Mouse (Mus musculus): Measurements from ENCODE around the gene Man1a2. TPM values are rescaled to one million over a fixed set of nuclear protein-coding genes. Genes with fewer than 3 reads are reported as not detected.

Man1a2 gene
- 10 to 100 TPM; 70.8 to 75.2 TPM for total RNA-seq (2021)
- long read RNA-seq, experiment 1, full-length matches to known transcripts, result 9 of 15 reads
- long read RNA-seq, experiment 1, partial matches to known transcripts, result 2 of 15 reads
- long read RNA-seq, experiment 1, other reads (novel, unspliced or antisense), result 4 of 15 reads
- long read RNA-seq, experiment 2, full-length matches to known transcripts, result 15 of 23 reads
- long read RNA-seq, experiment 2, partial matches to known transcripts, result 2 of 23 reads
- long read RNA-seq, experiment 2, other reads (novel, unspliced or antisense), result 6 of 23 reads

DNA sequence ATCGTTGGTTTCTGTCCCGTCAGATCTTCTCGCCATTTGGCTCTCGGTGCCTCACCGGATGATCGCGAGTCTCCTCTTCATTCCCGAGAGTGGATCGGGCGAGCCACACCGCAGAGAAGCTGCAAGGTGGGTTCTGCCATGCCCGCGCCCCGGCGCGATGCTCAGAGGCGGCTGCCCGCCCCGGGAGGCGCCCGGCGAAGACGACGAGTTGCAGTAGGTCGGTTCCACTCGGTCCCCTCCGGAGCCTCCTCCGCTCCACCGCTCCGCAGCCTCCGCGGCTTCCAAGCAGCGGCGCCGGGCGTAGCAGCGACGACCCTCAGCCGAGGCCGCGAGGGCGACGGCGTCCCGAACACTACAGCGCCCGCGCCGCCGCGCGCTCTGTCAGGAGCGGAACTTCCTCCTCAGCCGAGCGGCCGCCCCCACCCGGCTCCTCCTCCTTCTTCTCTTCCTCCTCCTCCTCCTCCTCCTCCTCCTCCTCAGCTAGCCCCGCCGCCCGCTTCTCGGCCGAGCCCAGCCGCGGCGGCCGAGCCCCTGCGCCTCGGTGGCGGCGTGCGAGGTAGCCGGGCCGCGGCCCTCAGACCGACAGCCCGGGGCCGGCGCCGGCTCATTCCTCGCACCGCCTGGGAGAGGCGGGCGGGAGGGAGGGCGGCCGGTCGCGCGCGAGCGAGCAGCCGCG, at the start of gene Man1a2:
Gene Man1a2 (minus strand): TSS at position 417 of the 676 bp plus-strand sequence.
- peak; percentile 81 to 88 for DNase-seq (ENCODE audit: low spot score in 2 of 2)

DNA sequence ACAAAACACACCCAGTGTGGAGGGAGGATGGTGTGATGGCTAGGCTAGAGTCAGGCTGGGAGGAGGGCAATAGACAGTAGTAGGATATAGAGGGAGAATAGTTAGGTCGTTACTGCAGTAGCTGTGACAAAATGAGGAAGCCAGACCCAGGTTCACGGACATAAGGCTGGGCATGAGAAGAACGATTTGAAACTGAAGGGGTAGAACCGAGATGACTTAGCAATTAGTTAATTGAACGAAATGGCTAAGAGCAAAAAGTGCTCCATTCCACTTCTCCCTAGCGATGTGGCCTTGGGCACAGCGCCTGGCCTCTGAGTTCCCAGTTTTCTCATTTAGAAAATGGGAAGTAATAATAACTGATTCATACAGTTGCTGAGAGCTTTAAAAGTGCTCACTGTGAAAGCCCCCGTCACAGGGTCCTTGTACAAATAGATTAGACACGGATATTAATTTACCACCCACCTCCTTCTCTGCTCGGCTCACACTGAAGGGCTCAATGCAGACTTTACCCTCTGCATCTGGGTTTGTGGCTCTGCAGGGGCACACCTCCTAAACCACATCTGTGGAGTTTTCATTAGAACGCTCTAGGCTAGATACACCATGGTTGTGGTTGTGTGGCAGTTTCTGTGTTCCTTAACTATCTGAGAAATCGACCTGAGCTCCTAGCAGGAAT, 49.3 kb upstream of the Man1a2 start:
- no peak for DNase-seq (ENCODE audit: low spot score in 2 of 2)

DNA sequence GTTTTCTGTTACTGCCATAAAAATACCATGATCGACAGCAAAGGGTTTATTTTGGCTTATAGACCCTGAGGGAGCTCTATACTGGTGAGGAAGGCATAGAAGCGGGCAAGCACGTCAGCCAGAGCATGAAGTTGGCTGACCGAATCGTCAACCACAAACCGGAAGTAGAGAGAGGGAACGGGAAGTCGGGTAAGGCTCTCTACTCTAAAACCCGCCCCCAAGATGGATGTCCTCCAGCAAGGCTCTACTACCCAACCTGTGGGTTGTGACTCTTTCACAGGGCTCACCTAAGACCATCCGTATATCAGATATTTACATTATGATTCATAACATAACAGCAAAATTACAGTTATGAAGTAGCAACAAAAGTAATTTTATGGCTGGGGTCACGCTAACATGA, 46.6 kb upstream of the Man1a2 start:
- no peak for DNase-seq (ENCODE audit: low spot score in 2 of 2)

- no peak for DNase-seq (ENCODE audit: low spot score in 2 of 2)
These were observed 46.0 kb upstream of the Man1a2 start for GRCm38 (mm10) chr3:100731347-100731746.

- no peak for DNase-seq (ENCODE audit: low spot score in 2 of 2)
These were observed 42.9 kb upstream of the Man1a2 start for GRCm38 (mm10) chr3:100728008-100728712.

GRCm38 (mm10) chr3:100725960-100726674, 40.8 kb upstream of the Man1a2 start:
- no peak for DNase-seq (ENCODE audit: low spot score in 2 of 2)

GRCm38 (mm10) chr3:100720786-100721300, 35.5 kb upstream of the Man1a2 start:
- no peak for DNase-seq (ENCODE audit: low spot score in 2 of 2)

DNA sequence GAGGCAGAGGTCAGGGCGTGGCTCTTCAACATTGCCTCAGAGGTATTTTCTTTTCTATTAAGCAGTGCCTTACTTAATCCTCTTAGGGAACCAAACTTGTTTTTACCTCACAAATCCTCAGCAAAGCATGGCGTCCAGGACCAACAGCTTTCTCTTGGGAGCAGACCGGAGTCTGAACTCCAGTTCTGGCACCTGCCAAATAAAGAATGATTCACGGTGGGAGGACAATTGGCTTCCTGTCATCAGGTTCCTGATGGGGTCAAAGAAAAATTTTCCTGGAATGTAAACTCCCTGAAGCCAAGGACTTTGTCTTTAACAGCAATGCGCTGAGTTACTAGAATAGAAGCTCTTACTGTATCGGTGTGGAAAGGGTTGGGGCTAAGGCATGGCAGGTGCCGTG, 30.9 kb upstream of the Man1a2 start:
- no peak for DNase-seq (ENCODE audit: low spot score in 2 of 2)

DNA sequence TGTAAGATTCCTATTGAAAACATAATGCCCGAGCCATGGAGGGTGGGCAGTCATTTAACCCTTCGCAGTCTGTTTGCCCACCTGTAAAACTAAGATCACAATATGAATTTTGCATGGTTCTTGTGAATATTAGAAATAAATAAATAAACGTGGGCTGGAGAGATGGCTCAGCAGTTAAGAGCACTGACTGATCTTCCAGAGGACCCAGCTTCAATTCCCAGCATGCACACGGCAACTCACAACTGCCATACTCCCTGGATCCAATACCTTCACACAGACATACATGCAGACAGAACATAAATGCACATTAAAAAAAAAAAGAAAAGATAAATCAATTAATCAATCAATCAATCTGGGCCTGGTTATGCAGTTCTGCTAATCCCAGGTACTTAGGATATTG, 30.1 kb upstream of the Man1a2 start:
- DNase-seq (ENCODE audit: low spot score in 2 of 2), result no peak

DNA sequence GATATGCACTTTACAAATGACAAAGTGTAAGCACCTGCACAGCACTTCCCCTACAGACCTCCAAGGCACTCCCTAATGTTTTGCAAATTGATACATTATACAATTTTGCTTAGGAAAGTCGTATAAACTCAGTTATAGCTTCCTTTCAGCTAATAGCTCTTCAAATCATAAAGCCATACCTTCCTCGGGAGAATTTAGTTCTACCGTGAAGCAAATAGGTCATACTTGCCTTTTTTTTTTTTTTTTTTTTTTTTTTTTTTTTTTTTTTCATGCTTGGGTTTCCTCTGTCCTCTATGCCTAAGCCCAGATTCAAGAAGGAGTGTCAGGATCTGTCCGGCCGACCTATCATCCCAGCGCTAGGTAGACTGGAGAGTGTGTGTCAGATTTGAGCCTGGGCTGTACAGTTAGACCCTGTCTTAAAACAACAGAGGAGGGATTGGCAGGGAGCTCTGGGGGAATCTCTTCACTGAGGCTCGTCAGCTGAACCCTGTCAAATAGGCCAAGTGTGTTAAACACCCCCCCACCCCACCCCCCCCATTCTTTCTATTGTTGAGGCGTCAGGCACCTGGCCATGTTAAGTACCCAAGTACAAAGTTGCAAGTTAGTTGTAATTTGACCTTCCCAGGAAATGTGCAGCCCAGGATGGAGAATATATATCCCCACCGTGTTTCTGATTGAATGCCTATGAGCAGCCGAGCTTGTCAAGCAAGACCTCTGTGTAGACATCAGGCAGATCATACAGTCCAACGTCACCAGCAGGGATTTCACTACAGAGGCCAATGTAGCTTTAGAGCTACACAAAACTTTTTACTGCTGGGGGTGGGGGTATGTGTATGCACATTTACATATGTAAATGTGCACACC, 28.1 kb upstream of the Man1a2 start:
- DNase-seq (ENCODE audit: low spot score in 2 of 2), result no peak

DNA sequence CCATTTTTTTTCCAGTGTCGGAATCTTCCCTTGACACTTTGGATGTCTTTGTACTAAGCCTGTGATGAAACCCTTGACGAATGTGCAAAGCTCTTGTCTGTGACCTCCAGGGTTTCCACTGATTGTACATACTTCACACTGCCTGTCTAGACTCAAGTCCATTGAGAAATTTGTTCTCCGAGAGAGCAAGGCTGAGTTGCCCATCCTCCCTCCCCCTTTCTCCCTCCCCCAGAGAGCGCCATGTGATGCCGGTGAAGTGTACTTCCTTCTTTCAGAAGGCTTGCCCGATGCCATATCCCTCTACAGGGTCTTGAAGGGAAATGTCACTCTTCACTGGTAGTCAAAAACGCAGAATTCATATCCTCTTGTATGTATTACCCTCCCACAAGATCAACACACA, 26.8 kb upstream of the Man1a2 start:
- no peak for DNase-seq (ENCODE audit: low spot score in 2 of 2)

DNA sequence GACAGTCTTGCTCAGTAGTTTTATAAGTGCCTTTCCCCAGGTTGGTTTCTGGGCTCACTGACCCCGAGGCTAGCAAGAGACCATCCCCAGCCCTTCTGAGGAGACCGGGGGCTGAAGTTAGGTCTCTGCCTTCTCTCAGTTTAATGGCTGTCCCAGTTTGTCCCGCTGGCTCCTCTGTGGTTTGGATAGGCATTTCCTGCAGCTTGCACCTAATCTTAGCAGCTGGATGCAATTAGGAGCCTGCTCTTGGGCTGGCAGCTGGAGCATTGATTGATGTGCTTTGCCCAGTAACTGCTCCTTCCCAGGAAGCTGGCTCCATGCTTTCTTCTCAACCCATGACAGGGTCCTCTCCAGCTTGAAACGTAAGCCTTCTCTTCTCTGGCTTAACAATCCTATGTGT, 26.2 kb upstream of the Man1a2 start:
- no peak for DNase-seq (ENCODE audit: low spot score in 2 of 2)

GRCm38 (mm10) chr3:100707117-100707516, 21.8 kb upstream of the Man1a2 start:
- no peak for DNase-seq (ENCODE audit: low spot score in 2 of 2)

- no peak for DNase-seq (ENCODE audit: low spot score in 2 of 2)
These were observed 19.9 kb upstream of the Man1a2 start for GRCm38 (mm10) chr3:100705128-100705667.

DNA sequence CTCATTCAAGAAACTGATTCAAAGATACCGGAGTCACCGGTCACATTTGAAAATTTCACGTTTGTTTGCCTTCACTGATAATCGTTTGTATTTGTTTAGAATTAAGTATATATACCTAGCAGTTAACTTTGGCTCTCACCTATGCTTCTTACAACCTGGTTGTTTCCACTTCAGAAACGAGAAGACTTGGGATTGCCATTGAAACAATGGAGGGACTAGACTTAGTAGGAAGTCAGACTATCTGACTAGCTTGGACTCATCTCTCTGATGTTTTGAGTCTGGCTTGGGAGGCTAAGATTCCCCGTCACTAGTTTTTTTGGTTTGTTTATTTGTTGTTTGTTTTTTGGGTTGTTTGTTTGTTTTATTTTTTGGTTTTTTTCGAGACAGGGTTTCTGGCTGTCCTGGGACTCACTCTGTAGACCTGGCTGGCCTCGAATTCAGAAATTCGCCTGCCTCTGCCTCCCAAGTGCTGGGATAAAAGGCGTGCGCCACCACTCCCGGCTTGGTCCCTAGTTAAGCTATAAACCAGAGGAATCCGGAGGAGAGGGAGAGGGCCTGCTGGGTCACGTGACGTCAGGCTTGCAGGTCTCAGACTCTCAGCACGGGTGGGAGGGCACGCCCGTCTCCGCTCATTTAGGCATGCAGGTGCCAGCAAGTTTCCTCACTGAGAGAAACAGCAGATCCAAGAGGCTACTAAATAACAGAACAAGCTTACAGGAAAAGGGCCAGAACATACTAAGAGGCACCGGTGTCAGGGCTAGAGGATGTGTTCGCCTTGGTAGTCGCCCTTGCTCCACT, 18.7 kb upstream of the Man1a2 start:
- no peak for DNase-seq (ENCODE audit: low spot score in 2 of 2)

- DNase-seq (ENCODE audit: low spot score in 2 of 2), result no peak
These were observed 17.9 kb upstream of the Man1a2 start for GRCm38 (mm10) chr3:100702875-100703846.

DNA sequence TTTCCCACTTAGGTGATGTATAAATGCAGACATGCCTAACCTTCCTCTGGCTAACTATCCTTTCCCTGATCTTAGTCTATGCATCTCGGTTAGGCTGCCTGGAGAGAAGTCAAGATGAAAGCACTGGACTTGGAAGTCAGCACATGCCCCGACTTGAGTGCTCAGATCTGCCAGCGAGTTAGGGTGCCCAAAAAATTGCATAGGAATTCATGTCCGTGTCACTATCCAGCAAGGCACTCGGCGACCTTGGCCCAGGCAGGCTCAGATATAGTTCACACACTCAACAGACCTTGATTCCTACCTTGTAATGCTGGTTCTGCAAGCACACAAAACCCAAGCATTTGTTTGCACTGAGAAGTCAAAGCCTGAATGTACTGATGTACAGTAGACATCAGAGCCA, 3.4 kb upstream of the Man1a2 start:
- DNase-seq (ENCODE audit: low spot score in 2 of 2), result no peak

DNA sequence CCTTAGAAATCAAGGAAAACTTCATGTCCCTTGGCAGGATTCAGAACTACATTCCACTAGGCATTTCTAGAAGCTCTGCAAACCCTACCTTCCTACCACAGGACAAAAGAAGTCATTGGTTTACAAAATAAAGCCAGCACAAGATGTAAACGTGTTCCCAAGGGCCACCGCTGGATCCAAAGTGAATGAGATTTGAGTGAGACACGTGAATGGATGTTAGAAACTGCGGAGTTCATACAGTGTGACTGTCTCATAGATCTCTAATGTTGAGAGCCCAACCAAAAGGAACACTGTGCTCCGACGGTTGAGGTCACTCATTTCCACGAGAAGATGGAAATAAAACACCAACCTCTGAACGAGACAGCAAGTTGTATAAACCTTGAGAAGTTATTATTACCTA, 1.5 kb upstream of the Man1a2 start:
- DNase-seq (ENCODE audit: low spot score in 2 of 2), result no peak
